Mouse (Mus musculus) forebrain, embryonic 11.5 days (tissue): ENCODE measurements around the gene Wfdc6b. TPM values are rescaled to one million over a fixed set of nuclear protein-coding genes. Genes with fewer than 3 reads are reported as not detected.
A peak's percentile ranks its signal among the peaks of the same experiment; 100 is the strongest.

Experiments used
- ATAC-seq: fragments of 200-750 bp; cut with Nextera tagmentation; replicated peaks from 2 replicates; pipeline ENCODE4 v1.8.0; 2017; ENCODE audit warnings: moderate TSS enrichment; ENCODE audit not compliant: low FRiP score
- DNase-seq: peaks from one replicate; pipeline ENCODE4 v3.0.0-alpha.2; 2017; ENCODE audit warnings: low spot score
- H3K27ac ChIP-seq: fragments of 300-500 bp; sonication (generic); 2 replicates; pipeline ENCODE4 v1.5.1; 2014; ENCODE audit warnings: low read depth, low read length
- H3K27me3 ChIP-seq: fragments of 300-500 bp; sonication (generic); 2 replicates; pipeline ENCODE4 v1.6.1; 2014; ENCODE audit warnings: mild to moderate bottlenecking, low read length, mixed read lengths; ENCODE audit not compliant: control insufficient read depth, insufficient read depth
- H3K36me3 ChIP-seq: fragments of 300-500 bp; sonication (generic); 2 replicates; pipeline ENCODE4 v1.6.1; 2014; ENCODE audit warnings: mild to moderate bottlenecking, low read length, moderate library complexity, mixed read lengths; ENCODE audit not compliant: control insufficient read depth, insufficient read depth
- H3K4me1 ChIP-seq: fragments of 300-500 bp; sonication (generic); replicated peaks from 2 replicates; pipeline ENCODE4 v1.6.1; 2014; ENCODE audit warnings: low read length, mixed read lengths; ENCODE audit not compliant: control insufficient read depth, insufficient read depth
- H3K4me2 ChIP-seq: fragments of 300-500 bp; sonication (generic); 2 replicates; pipeline ENCODE4 v1.6.1; 2014; ENCODE audit warnings: low read depth, mild to moderate bottlenecking, low read length, moderate library complexity, mixed read lengths; ENCODE audit not compliant: severe bottlenecking
- H3K4me3 ChIP-seq: fragments of 300-500 bp; sonication (generic); 2 replicates; pipeline ENCODE4 v1.5.1; 2014; ENCODE audit warnings: low read depth, low read length
- H3K9ac ChIP-seq: fragments of 300-500 bp; sonication (generic); 2 replicates; pipeline ENCODE4 v1.6.1; 2014; ENCODE audit warnings: low read length
- H3K9me3 ChIP-seq: fragments of 300-500 bp; sonication (generic); 2 replicates; pipeline ENCODE4 v1.6.1; 2016; ENCODE audit warnings: low read length, mixed read lengths; ENCODE audit not compliant: control insufficient read depth
- WGBS: fragments of 180-500 bp; shearing (Covaris S2); extraction: QIAGEN DNeasy Blood & Tissue Kit; methylation state at CpG from one replicate; pipeline ENCODE4 v1.1.7; 2014; 5-methylcytosine and 5-hydroxymethylcytosine counted together
- polyA plus RNA-seq: library from polyadenylated mRNA; unstranded; fragments of >200 nt; fragmentation: Nextera tagmentation; extraction: Ambion mirVana; gene quantifications from 2 replicates; pipeline ENCODE4 v1.2.1, GENCODE M21; 2014

Gene Wfdc6b
- polyA plus RNA-seq, 1 experiment from 2014 or later = not detected

DNA sequence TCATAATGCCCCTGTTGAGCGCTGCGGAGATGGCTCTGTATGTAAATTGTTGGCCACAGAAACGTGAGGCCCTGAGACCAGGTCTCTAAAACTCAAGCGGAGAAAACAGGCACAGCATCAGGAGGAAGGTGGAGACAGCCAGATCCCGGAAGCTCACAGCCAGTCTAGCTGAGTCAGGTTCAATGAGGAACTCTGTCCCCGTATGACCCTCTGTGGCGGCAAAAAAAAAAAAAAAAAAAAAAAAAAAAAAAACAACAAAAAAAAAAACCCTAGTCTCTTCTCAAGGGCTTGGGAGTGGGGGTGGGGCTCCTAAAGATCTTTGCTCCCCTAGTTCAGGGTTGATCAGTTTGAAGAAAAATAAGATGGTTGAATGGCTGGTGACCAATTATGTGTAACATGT lies 27.8 kb downstream of the Wfdc6b start:
- Histone ChIP-seq H3K4me1 (no peaks in the 10 kb centered on the region), H3K9me3 (no peaks in the 10 kb centered on the region), H3K9ac (no peak overlapping the region), H3K27ac (no peak overlapping the region), H3K27me3 (no peaks in the 10 kb centered on the region), H3K36me3 (no peaks in the 10 kb centered on the region), H3K4me2 (no peak overlapping the region), H3K4me3 (no peak overlapping the region)
- WGBS = 61% methylated on average over 7 of the region's 7 CpGs
- ATAC-seq (no peak), DNase-seq (no peak)

DNA sequence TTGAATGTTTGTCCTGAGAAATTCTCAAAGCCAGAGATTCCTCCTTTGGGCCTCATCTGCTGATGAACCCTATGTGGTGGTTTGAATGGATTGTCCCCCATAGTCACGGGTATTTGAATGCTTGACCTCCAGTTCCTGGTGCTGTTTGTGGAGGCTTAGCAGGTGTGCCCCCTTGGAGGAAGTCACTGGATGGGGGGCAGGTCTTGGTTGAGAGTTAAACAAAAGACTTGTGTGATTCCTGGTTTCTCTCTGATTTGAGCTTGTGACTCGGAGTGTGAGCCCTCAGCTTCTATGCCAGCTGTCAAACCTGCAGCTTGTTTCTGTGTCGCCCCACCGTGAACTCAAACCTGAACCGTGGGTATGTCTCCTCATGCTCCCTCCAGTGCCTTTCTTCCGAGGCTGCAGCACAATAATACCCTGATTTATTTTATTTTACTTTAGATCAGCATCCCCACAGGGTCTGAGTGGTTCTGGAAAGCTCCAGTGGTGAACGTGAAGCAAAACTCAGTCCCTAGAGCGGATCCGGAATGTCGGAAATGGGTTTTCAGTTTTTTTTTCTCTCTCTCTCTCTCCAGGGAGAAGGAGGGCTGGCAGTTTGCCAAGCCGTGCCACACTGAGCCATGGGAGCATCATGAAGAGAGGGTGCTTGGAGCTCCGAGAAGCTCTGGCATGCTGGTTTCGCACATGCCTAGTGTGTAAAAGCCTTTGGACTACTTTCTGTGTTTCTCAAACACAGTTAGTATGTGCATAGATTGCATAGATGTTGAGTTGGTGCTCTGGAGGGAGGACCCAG lies 28.8 kb downstream of the Wfdc6b start:
- Histone ChIP-seq H3K4me1 (no peaks in the 10 kb centered on the region), H3K27ac (no peak overlapping the region), H3K36me3 (no peaks in the 10 kb centered on the region), H3K9ac (no peak overlapping the region), H3K27me3 (no peaks in the 10 kb centered on the region), H3K4me3 (no peak overlapping the region), H3K9me3 (no peaks in the 10 kb centered on the region), H3K4me2 (no peak overlapping the region)
- no peak for DNase-seq
- no peak for ATAC-seq
- 85% methylated on average over 13 of the region's 13 CpGs for whole genome bisulfite sequencing

DNA sequence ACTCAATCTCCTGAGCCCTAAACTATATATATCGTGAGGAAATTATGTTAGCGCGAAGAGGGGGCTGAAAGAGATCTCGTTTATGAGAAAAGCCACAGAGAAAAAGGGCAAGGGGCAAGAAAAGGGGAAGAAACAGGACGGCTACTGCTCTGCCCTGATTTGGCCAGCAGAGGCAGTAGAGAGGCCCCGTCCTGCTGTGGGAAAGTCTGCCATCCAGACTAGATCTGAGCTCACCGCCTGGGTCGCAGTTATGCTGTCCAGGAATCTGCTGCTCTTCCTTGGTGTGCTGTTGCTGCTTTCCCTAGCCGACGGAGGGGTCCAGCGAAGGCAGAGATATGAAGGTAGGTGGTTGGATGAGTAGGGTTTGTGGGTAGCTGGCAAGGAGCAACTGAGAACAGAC lies 42.5 kb downstream of the Wfdc6b start, which contains the start of gene Wfdc10:
Wfdc10 (plus strand) TSS at position 189 of the 400 bp plus-strand sequence.
- Histone ChIP-seq H3K9ac (no peak within 1 kb of the TSS), H3K4me1 (no peaks in the 10 kb centered on the region), H3K4me2 (no peak within 1 kb of the TSS), H3K27me3 (no peaks in the 10 kb centered on the region), H3K36me3 (no peaks in the 10 kb centered on the region), H3K4me3 (no peak within 1 kb of the TSS), H3K27ac (no peak within 1 kb of the TSS), H3K9me3 (no peaks in the 10 kb centered on the region)
- WGBS = 20% methylated on average over 11 of the region's 11 CpGs
- DNase-seq (peak; percentile 74), ATAC-seq (no peak)

DNA sequence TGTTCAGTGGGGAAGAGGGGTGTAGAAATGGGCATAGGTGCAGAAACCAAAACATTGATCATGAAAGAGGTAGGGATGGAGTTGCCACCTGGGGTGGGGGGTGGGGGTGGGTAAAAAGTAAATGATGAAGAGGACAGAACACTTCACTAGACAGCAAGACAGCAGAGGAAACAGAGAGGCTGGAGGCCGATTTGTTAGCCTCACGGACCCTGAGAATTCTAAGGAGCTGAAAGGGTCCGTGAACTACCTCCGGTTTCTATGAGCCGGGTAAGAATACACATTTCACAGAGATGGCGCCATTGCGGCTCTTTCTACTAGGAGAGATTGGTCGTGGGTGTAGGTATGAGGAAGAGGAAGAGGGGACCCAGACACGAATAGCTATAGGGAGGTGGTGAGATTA lies 43.2 kb downstream of the Wfdc6b start, which contains the start of gene Wfdc9:
Wfdc9 (minus strand) TSS at position 101 of the 400 bp plus-strand sequence.
- 83% methylated on average over 9 of the region's 9 CpGs for WGBS
- no peaks in the 10 kb centered on the region for H3K36me3 ChIP-seq
- H3K4me3 ChIP-seq = no peak within 1 kb of the TSS
- ATAC-seq (no peak), DNase-seq (no peak)
- no peaks in the 10 kb centered on the region for H3K4me1 ChIP-seq
- H3K27ac ChIP-seq = no peak within 1 kb of the TSS
- no peaks in the 10 kb centered on the region for H3K27me3 ChIP-seq
- H3K9me3 ChIP-seq = no peaks in the 10 kb centered on the region
- H3K4me2 ChIP-seq = no peak within 1 kb of the TSS
- no peak within 1 kb of the TSS for H3K9ac ChIP-seq

DNA sequence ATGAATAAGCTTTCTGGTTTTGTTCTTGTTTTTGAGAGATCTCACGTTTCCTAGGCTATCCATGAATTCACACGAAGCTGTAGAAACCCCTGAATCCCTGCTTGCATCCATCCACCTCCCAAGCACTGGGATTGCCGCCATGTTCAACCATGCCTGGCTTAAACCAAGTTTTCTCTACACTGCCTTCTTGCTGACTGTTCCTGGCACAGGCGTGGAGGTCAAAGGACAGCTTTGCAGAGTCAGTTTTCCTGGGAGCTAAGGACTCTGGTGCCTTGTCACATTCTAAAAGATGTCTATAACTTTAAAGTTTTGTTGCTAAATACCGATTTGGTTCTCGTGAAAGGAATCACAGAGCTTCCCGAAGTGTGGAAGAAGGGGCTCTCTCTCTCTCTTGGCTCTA lies 51.5 kb downstream of the Wfdc6b start:
- 87% methylated on average over 7 of the region's 7 CpGs for WGBS
- no peak for ATAC-seq
- no peak overlapping the region for H3K27ac ChIP-seq
- H3K4me2 ChIP-seq = no peak overlapping the region
- H3K36me3 ChIP-seq = no peaks in the 10 kb centered on the region
- no peak overlapping the region for H3K9ac ChIP-seq
- no peaks in the 10 kb centered on the region for H3K4me1 ChIP-seq
- H3K27me3 ChIP-seq = no peaks in the 10 kb centered on the region
- no peak for DNase-seq
- no peaks in the 10 kb centered on the region; the same call in 1 of the 2 replicates for H3K9me3 ChIP-seq
- H3K4me3 ChIP-seq = no peak overlapping the region

Other genes starting within 250 kb of the Wfdc6b start
- 0.31 and 0.32 TPM in 2 replicates for gene Slpi, start 224.4 kb upstream of the Wfdc6b start, polyA plus RNA-seq
- gene Rbpjl, start 210.4 kb upstream of the Wfdc6b start, polyA plus RNA-seq = not detected in 2 replicates
- not detected in 2 replicates for gene Matn4, start 208.4 kb upstream of the Wfdc6b start, polyA plus RNA-seq
- gene Sdc4, start 169.6 kb upstream of the Wfdc6b start, polyA plus RNA-seq = 15.3 and 15.9 TPM in 2 replicates
- gene Sys1, start 156.6 kb upstream of the Wfdc6b start, polyA plus RNA-seq = 63.4 and 71.2 TPM in 2 replicates
- 3.2 and 7.3 TPM in 2 replicates for gene Gm20458, start 152.6 kb upstream of the Wfdc6b start, polyA plus RNA-seq
- not detected in 2 replicates for gene Trp53tg5, start 139.8 kb upstream of the Wfdc6b start, polyA plus RNA-seq
- 3.4 and 3.6 TPM in 2 replicates for gene Dbndd2, start 127.4 kb upstream of the Wfdc6b start, polyA plus RNA-seq
- 51.3 and 60.3 TPM in 2 replicates for gene Pigt, start 116.0 kb upstream of the Wfdc6b start, polyA plus RNA-seq
- gene Wfdc2, start 51.1 kb upstream of the Wfdc6b start, polyA plus RNA-seq = 35.1 and 44.4 TPM in 2 replicates
- not detected in 2 replicates for gene Spint3, start 40.1 kb upstream of the Wfdc6b start, polyA plus RNA-seq
- gene Wfdc6a, start 28.1 kb upstream of the Wfdc6b start, polyA plus RNA-seq = not detected in 2 replicates
- not detected in 2 replicates for gene Eppin, start 19.9 kb upstream of the Wfdc6b start, polyA plus RNA-seq
- not detected in 2 replicates for gene Wfdc8, start 104 bp downstream of the Wfdc6b start, polyA plus RNA-seq
- not detected in 2 replicates for gene Wfdc16, start 25.3 kb downstream of the Wfdc6b start, polyA plus RNA-seq
- not detected in 2 replicates for gene Wfdc10, start 42.5 kb downstream of the Wfdc6b start, polyA plus RNA-seq
- gene Wfdc9, start 43.1 kb downstream of the Wfdc6b start, polyA plus RNA-seq = not detected in 2 replicates
- gene Wfdc11, start 60.6 kb downstream of the Wfdc6b start, polyA plus RNA-seq = not detected in 2 replicates
- gene Wfdc13, start 71.6 kb downstream of the Wfdc6b start, polyA plus RNA-seq = not detected in 2 replicates
- gene Spint4, start 85.0 kb downstream of the Wfdc6b start, polyA plus RNA-seq = not detected in 2 replicates
- not detected in 2 replicates for gene Spint5, start 101.8 kb downstream of the Wfdc6b start, polyA plus RNA-seq
- 0.71 and 0.91 TPM in 2 replicates for gene Wfdc3, start 132.4 kb downstream of the Wfdc6b start, polyA plus RNA-seq
- 80.3 and 80.4 TPM in 2 replicates for gene Dnttip1, start 132.5 kb downstream of the Wfdc6b start, polyA plus RNA-seq
- 677 and 686 TPM in 2 replicates for gene Ube2c, start 156.4 kb downstream of the Wfdc6b start, polyA plus RNA-seq
- not detected in 2 replicates for gene Tnnc2, start 166.4 kb downstream of the Wfdc6b start, polyA plus RNA-seq
- 13.1 and 13.2 TPM in 2 replicates for gene Snx21, start 172.3 kb downstream of the Wfdc6b start, polyA plus RNA-seq
- 14.1 and 15.0 TPM in 2 replicates for gene Acot8, start 191.4 kb downstream of the Wfdc6b start, polyA plus RNA-seq
- gene Zswim3, start 191.6 kb downstream of the Wfdc6b start, polyA plus RNA-seq = 10.1 and 10.2 TPM in 2 replicates
- 26.4 and 29.9 TPM in 2 replicates for gene Zswim1, start 209.2 kb downstream of the Wfdc6b start, polyA plus RNA-seq
- gene Spata25, start 215.0 kb downstream of the Wfdc6b start, polyA plus RNA-seq = not detected in 2 replicates
- 82.4 and 83.3 TPM in 2 replicates for gene Ctsa, start 219.4 kb downstream of the Wfdc6b start, polyA plus RNA-seq
- 3.2 and 4.5 TPM in 2 replicates for gene Neurl2, start 219.9 kb downstream of the Wfdc6b start, polyA plus RNA-seq
- 43.2 and 50.1 TPM in 2 replicates for gene Pltp, start 244.2 kb downstream of the Wfdc6b start, polyA plus RNA-seq